Mouse (Mus musculus) stomach, embryonic 15.5 days (tissue): ENCODE measurements around the gene Ccdc169. TPM values are rescaled to one million over a fixed set of nuclear protein-coding genes. Genes with fewer than 3 reads are reported as not detected.
"Not testable (repeated sequence)": the region's sequence is repeated elsewhere in the genome, so short reads cannot be mapped to it uniquely, and the experiment has no call there.

Experiments used
- ATAC-seq: fragments of 200-750 bp; cut with Nextera tagmentation; 2 replicates; pipeline ENCODE4 v1.8.0; 2017; ENCODE audit warnings: low read depth, moderate number of reproducible peaks, moderate TSS enrichment; ENCODE audit not compliant: insufficient read depth, low FRiP score
- H3K27ac ChIP-seq: fragments of 300-500 bp; sonication (generic); 2 replicates; pipeline ENCODE4 v1.5.1; 2015; ENCODE audit warnings: mild to moderate bottlenecking, inconsistent platforms
- H3K27me3 ChIP-seq: fragments of 300-500 bp; sonication (generic); replicated peaks from 2 replicates; pipeline ENCODE4 v1.6.1; 2015; ENCODE audit warnings: inconsistent platforms
- H3K36me3 ChIP-seq: fragments of 300-500 bp; sonication (generic); 2 replicates; pipeline ENCODE4 v1.6.1; 2015; ENCODE audit warnings: inconsistent platforms
- H3K4me1 ChIP-seq: fragments of 300-500 bp; sonication (generic); 2 replicates; pipeline ENCODE4 v1.6.1; 2015; ENCODE audit warnings: inconsistent platforms
- H3K4me2 ChIP-seq: fragments of 300-500 bp; sonication (generic); 2 replicates; pipeline ENCODE4 v1.6.1; 2015; ENCODE audit warnings: mild to moderate bottlenecking, inconsistent platforms
- H3K4me3 ChIP-seq: fragments of 300-500 bp; sonication (generic); replicated peaks from 2 replicates; pipeline ENCODE4 v1.5.1; 2015; ENCODE audit warnings: inconsistent platforms
- H3K9ac ChIP-seq: fragments of 300-500 bp; sonication (generic); 2 replicates; pipeline ENCODE4 v1.6.1; 2015; ENCODE audit warnings: inconsistent platforms
- H3K9me3 ChIP-seq: fragments of 300-500 bp; sonication (generic); 2 replicates; pipeline ENCODE4 v1.6.1; 2016; ENCODE audit warnings: inconsistent platforms
- WGBS: fragments of 180-500 bp; shearing (Covaris S2); methylation state at CpG from one replicate; pipeline ENCODE4 v1.1.7; 2015; 5-methylcytosine and 5-hydroxymethylcytosine counted together
- polyA plus RNA-seq: library from polyadenylated mRNA; unstranded; fragments of >200 nt; fragmentation: Nextera tagmentation; extraction: Ambion mirVana; gene quantifications from 2 replicates; pipeline ENCODE4 v1.2.1, GENCODE M21; 2015

Gene Ccdc169
- polyA plus RNA-seq, 1 experiment from 2014 or later, result 0.09 TPM

GRCm38 (mm10) chr3:55161144-55161543, 24.0 kb downstream of the Ccdc169 start:
- Histone ChIP-seq H3K4me3 (no peak overlapping the region), H3K9ac (no peak overlapping the region), H3K27me3 (no peaks in the 10 kb centered on the region), H3K27ac (no peak overlapping the region), H3K4me1 (no peaks in the 10 kb centered on the region), H3K36me3 (no peaks in the 10 kb centered on the region), H3K4me2 (no peak overlapping the region), H3K9me3 (no peaks in the 10 kb centered on the region)
- ATAC-seq, result no peak
- 65% methylated on average over 7 of the region's 7 CpGs for WGBS

DNA sequence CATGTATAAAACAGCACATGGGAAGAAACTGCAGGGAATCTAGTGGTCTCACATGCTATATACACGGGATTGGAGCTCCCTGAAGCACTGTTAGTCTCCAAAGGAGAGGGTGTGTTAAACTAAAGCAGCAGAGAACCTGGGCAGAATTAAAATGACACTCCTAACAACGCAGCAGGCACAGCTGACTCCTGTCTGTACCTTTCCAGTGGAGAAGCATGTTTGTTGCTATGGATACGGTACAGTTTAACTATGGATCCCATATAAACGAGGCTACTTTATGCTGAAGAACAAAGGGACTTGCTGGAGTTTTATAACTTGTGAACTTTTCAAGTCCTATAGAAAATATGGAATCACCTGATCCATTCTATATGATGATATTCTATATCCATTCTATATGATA, 26.4 kb downstream of the Ccdc169 start:
- Histone ChIP-seq H3K4me1 (no peaks in the 10 kb centered on the region), H3K4me3 (no peak overlapping the region), H3K9me3 (no peaks in the 10 kb centered on the region), H3K9ac (no peak overlapping the region), H3K27me3 (no peaks in the 10 kb centered on the region), H3K27ac (no peak overlapping the region), H3K36me3 (no peaks in the 10 kb centered on the region), H3K4me2 (no peak overlapping the region)
- 50% methylated on average over 4 of the region's 4 CpGs for WGBS
- no peak for ATAC-seq

- Histone ChIP-seq H3K9me3 (no peaks in the 10 kb centered on the region), H3K4me2 (no peak overlapping the region), H3K27me3 (no peaks in the 10 kb centered on the region), H3K4me1 (no peaks in the 10 kb centered on the region), H3K27ac (no peak overlapping the region), H3K9ac (no peak overlapping the region), H3K36me3 (no peaks in the 10 kb centered on the region), H3K4me3 (no peak overlapping the region)
- 67% methylated on average over 3 of the region's 3 CpGs for WGBS
- no peak for ATAC-seq
Measured at GRCm38 (mm10) chr3:55172478-55172877, 35.3 kb downstream of the Ccdc169 start.

- WGBS, result 37% methylated on average over 6 of the region's 6 CpGs
- ATAC-seq, result no peak
- H3K4me1 ChIP-seq, result no peaks in the 10 kb centered on the region
- no peaks in the 10 kb centered on the region for H3K36me3 ChIP-seq
- no peak overlapping the region for H3K27ac ChIP-seq
- H3K9ac ChIP-seq, result no peak overlapping the region
- no peak overlapping the region for H3K4me2 ChIP-seq
- no peaks in the 10 kb centered on the region for H3K27me3 ChIP-seq
- no peaks in the 10 kb centered on the region for H3K9me3 ChIP-seq
- H3K4me3 ChIP-seq, result no peak overlapping the region
Measured at GRCm38 (mm10) chr3:55177271-55177670, 40.1 kb downstream of the Ccdc169 start.

DNA sequence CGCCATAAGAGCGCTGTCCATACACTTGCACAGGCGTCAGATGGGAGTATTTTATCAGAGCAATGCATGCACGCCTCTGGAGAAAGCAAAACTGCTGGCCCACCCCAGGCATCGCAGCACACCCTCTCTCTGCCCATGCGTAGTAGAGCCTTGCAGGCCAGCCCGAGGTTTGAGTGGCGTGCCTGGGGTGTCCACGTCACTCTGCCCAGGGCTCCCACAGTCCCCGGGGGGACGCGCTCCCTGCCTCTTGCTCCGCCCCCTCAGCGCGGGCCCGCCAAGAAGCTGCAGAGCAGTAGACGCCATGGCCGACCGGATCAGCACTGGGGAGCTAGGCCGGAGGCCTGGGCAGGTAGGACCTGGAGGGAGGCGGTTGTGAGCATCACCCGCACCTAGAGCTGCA, 44.6 kb downstream of the Ccdc169 start, which contains the start of gene Sohlh2:
Sohlh2 (plus strand) TSS at position 263 of the 400 bp plus-strand sequence.
- no peak within 1 kb of the TSS for H3K4me2 ChIP-seq
- H3K36me3 ChIP-seq, result no peaks in the 10 kb centered on the region
- peak; percentile 60; the same call in 1 of the 2 replicates for ATAC-seq
- no peak within 1 kb of the TSS for H3K4me3 ChIP-seq
- H3K9me3 ChIP-seq, result no peaks in the 10 kb centered on the region
- no peak within 1 kb of the TSS for H3K9ac ChIP-seq
- 94% methylated on average over 22 of the region's 22 CpGs for WGBS
- H3K27ac ChIP-seq, result no peak within 1 kb of the TSS
- H3K4me1 ChIP-seq, result no peaks in the 10 kb centered on the region
- no peaks in the 10 kb centered on the region for H3K27me3 ChIP-seq

DNA sequence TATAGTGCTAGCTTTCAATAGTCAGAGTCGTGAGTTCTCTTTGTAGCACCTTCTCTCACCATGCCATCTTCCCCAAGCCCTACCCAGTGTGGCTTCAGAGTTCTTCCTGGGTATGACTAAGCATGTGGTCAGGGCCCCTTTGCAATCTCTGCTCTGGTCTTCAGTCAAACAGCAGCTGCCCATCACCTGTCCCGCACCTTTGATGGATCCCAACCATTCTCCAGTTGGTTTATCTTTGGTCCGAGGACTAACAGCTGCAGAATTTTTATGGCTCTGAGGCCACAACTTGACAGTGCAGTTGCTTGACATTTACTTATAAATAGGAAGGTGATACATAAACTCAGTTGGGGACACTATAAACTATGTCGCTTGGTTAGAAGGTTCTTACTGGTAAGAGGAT, 54.5 kb downstream of the Ccdc169 start:
- WGBS, result 57% methylated on average over 4 of the region's 4 CpGs
- H3K4me1 ChIP-seq, result no peaks in the 10 kb centered on the region
- no peak for ATAC-seq

GRCm38 (mm10) chr3:55193351-55193750, 56.2 kb downstream of the Ccdc169 start:
- no peaks in the 10 kb centered on the region for H3K4me1 ChIP-seq
- ATAC-seq, result no peak
- 58% methylated on average over 2 of the region's 2 CpGs for WGBS

More for the DNA sequence above, 54.5 kb downstream of the Ccdc169 start:
- H3K27ac ChIP-seq, result no peak overlapping the region
- H3K9me3 ChIP-seq, result no peaks in the 10 kb centered on the region
- no peak overlapping the region for H3K4me2 ChIP-seq
- H3K27me3 ChIP-seq, result no peaks in the 10 kb centered on the region
- no peaks in the 10 kb centered on the region for H3K36me3 ChIP-seq
- H3K4me3 ChIP-seq, result no peak overlapping the region
- no peak overlapping the region for H3K9ac ChIP-seq

GRCm38 (mm10) chr3:55194792-55195191, 57.7 kb downstream of the Ccdc169 start:
- H3K9ac ChIP-seq, result no peak overlapping the region
- WGBS, result 72% methylated on average over 8 of the region's 8 CpGs
- no peak overlapping the region for H3K4me2 ChIP-seq
- no peak for ATAC-seq
- H3K27me3 ChIP-seq, result no peaks in the 10 kb centered on the region
- no peak overlapping the region for H3K4me3 ChIP-seq
- H3K4me1 ChIP-seq, result no peaks in the 10 kb centered on the region
- H3K36me3 ChIP-seq, result no peaks in the 10 kb centered on the region
- H3K27ac ChIP-seq, result no peak overlapping the region
- no peaks in the 10 kb centered on the region for H3K9me3 ChIP-seq

More at GRCm38 (mm10) chr3:55193351-55193750, 56.2 kb downstream of the Ccdc169 start:
- H3K4me3 ChIP-seq, result no peak overlapping the region
- no peak overlapping the region for H3K9ac ChIP-seq
- no peaks in the 10 kb centered on the region for H3K9me3 ChIP-seq
- no peak overlapping the region for H3K27ac ChIP-seq
- H3K27me3 ChIP-seq, result no peaks in the 10 kb centered on the region
- H3K36me3 ChIP-seq, result no peaks in the 10 kb centered on the region
- H3K4me2 ChIP-seq, result no peak overlapping the region

DNA sequence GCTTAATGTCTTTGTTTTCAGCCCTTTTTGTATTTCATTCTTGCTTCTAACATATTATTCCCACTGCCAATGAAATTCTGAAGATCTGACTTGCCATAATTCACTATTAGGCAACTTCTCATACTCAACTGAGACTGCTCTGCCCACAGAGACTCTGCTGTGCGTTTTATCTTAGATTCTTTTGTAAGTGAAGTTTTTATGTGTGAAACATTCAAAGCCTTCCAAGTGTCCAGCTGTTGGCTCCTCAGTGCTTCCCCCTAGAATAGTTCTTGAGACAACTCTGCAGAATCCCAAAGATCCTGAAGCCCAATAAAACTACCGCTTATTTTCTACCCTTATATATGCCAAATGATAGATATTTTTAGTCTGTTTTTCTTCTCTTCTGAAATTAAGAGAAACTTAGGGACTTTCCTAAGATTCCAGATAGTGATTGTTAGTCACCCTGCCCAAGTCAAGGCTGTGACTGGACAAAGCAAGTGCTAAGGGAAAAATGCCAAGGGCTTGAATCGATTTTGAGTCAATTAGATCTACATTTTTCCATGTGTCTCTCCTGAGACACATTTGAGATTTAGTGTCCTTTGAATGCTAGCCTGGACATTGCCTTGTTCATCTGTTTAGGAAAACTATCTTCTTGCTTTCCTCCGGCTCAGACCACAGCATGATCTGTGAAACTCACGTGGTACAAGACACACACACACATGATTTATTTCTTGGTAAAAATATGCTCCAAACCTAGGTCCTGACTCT, 58.6 kb downstream of the Ccdc169 start:
- no peaks in the 10 kb centered on the region for H3K27me3 ChIP-seq
- H3K4me1 ChIP-seq, result no peaks in the 10 kb centered on the region
- H3K4me2 ChIP-seq, result no peak overlapping the region
- no peak overlapping the region for H3K4me3 ChIP-seq
- no peak overlapping the region for H3K27ac ChIP-seq
- no peak for ATAC-seq
- no peak overlapping the region for H3K9ac ChIP-seq
- H3K9me3 ChIP-seq, result no peaks in the 10 kb centered on the region
- H3K36me3 ChIP-seq, result no peaks in the 10 kb centered on the region
- WGBS, result 67% methylated on average over 5 of the region's 5 CpGs

- no peak overlapping the region for H3K27ac ChIP-seq
- no peaks in the 10 kb centered on the region for H3K9me3 ChIP-seq
- no peaks in the 10 kb centered on the region for H3K27me3 ChIP-seq
- H3K4me2 ChIP-seq, result no peak overlapping the region
- no peaks in the 10 kb centered on the region for H3K4me1 ChIP-seq
- H3K9ac ChIP-seq, result no peak overlapping the region
- no peak for ATAC-seq
- 74% methylated on average over 2 of the region's 2 CpGs for WGBS
- H3K4me3 ChIP-seq, result no peak overlapping the region
- no peaks in the 10 kb centered on the region for H3K36me3 ChIP-seq
Measured at GRCm38 (mm10) chr3:55196328-55196710, 59.2 kb downstream of the Ccdc169 start.

GRCm38 (mm10) chr3:55203621-55204020, 66.5 kb downstream of the Ccdc169 start:
- not testable (repeated sequence) for ATAC-seq, H3K27ac ChIP-seq, H3K9ac ChIP-seq, H3K9me3 ChIP-seq, H3K4me1 ChIP-seq, H3K4me3 ChIP-seq, H3K4me2 ChIP-seq, H3K27me3 ChIP-seq, H3K36me3 ChIP-seq
- WGBS, result 95% methylated on average over 11 of the region's 11 CpGs

DNA sequence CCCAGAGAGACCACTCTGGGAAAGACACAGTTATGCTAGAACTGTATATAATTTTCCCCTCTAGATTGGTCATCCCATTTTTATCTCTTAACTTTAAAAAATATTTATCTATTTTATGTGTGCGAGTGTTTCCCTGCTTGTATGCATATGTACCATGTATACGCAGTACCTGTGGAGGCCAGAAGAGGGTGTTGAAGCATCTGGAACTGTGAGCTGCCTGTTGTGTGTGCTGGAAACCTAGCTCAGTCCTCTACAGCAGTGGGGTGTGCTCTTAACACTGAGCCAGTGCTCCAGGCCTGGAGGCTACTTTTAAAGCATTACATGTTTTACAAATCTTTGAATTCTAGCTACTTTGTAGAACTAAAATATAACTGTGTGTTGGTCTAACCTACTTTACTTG, 69.3 kb downstream of the Ccdc169 start:
- Histone ChIP-seq H3K4me3 (no peak overlapping the region), H3K27me3 (no peaks in the 10 kb centered on the region), H3K4me2 (no peak overlapping the region), H3K36me3 (no peaks in the 10 kb centered on the region), H3K9me3 (no peaks in the 10 kb centered on the region), H3K4me1 (no peaks in the 10 kb centered on the region), H3K27ac (no peak overlapping the region), H3K9ac (no peak overlapping the region)
- 92% methylated on average over 2 of the region's 2 CpGs for WGBS
- no peak for ATAC-seq

- 82% methylated on average over 6 of the region's 6 CpGs for WGBS
- no peak for ATAC-seq
- Histone ChIP-seq H3K36me3 (no peaks in the 10 kb centered on the region), H3K4me3 (no peak overlapping the region), H3K4me1 (no peaks in the 10 kb centered on the region), H3K27ac (no peak overlapping the region), H3K9ac (no peak overlapping the region), H3K27me3 (no peaks in the 10 kb centered on the region), H3K9me3 (no peaks in the 10 kb centered on the region), H3K4me2 (no peak overlapping the region)
Measured at GRCm38 (mm10) chr3:55207665-55208064, 70.5 kb downstream of the Ccdc169 start.
